Mouse (Mus musculus) cerebellum, adult 11-12 months (tissue): ENCODE measurements around the gene Rapgef4.

ENCODE experiments used
- DNase-seq: peaks from one replicate; pipeline ENCODE4 v3.0.0; 2022

Rapgef4 gene

DNA sequence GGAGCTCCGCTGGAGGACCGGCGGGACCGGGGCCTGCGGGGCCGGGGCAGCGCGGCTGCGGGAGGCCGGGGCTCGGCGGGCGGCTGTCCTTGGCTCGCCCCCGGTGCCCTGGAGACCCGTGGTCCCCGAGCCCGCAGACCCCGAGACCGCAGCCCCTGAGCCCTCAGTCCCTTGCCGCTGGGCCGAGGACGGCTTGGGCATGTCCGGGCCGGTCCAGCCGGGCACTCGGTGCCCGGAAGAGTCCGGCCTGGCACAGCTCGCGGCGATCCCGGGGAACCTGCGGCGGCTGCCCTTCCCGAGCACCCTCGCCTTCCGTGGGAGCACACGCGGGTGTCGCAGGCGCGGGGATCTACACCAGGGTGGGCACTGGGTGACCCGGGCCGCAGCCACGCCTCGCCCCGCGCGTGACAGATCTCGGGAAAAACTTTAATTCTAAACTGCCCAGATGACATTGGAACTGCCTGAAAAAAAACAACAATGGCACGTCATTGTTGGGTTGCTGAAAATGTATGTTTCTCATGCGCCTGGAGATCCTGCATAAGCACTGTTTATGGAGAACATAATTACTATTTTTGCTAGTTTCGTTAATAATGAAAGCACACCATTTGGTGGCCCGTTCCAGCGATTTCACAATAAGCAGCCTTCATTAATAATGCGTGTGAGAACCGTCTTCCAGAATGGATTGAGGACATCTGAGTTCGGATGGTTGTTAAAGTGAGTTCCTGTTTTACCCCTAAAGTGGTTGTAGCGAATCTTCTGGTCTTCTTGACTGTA, 305.0 kb downstream of the Rapgef4 start:
- peak; percentile 18 for DNase-seq

DNA sequence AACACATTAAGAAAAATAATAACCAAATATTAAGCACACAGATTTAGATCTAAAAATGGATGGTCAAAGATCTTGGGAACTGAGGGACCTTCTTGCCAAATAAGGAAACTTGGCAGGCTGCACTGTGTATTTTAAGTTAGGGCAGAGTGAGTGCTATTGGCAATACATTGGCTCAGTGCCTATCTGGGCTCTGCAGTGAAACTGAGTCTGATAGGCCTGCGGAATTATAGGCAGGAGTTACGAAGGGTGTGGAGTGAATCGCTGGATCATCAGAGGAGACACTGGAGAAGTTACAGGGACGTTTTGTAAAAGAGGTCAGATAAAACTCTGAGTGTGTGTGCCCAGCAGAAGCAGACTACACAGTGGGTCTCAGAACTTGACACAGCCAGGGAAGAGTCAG, 306.1 kb downstream of the Rapgef4 start:
- DNase-seq = no peak

GRCm38 (mm10) chr2:72288932-72289534, 308.0 kb downstream of the Rapgef4 start:
- no peak for DNase-seq

DNA sequence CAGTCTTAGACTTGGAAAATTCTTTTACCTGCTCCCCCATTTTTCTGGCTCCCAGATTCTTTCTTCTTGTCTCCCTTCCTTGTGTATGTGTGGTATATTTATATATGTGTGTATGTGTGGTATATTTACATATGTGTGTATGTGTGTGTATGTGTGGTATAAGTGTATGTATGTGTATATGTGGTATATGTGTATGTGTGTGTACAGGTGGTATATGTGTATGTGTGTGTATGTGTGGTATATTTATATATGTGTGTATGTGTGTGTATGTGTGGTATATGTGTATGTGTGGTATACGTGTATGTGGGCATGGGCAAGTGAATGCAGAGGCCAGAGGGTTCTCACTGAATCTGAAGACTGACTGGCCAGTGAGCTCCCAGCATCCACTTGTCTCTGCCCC, 310.1 kb downstream of the Rapgef4 start:
- no peak for DNase-seq

DNA sequence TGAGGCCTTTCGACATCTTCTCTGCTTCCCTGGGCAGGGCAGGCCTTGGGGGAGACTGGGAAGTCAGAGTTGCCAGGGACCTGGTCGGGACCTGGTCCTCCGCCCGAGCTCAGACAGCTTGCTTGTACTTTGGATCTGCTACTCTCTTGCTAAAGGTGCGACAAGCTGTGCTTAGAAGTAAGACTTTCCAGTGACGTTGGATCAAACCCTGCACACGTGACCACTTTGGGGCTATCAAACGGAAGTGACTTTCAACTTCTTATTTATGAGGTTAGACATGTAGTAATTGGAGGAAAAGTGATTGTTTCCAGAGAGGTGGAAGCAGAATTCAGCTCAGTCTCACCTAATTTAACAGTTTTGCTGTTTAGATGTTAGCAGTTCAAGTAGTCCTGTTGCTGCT, 311.5 kb downstream of the Rapgef4 start:
- DNase-seq = no peak

DNA sequence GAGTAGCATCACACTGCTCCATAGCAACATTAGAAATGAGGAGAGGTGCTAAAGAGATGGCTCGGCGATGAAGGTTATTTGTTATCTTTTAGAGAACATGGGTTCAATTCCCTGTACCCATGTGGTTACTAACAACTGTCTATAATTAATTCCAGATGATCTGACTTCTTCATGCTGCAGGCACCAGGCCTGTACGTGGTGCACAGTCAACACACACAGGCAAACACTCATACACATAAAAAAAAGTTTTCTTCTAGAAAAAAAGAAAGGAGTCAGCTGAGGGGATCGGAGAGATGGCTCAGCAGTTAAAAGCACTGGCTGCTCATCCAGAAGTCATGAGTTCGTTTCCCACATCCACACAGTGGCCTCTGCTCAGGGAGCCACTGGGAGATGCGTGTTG, 314.0 kb downstream of the Rapgef4 start:
- no peak for DNase-seq

GRCm38 (mm10) chr2:72296984-72297715, 316.1 kb downstream of the Rapgef4 start:
- no peak for DNase-seq

DNA sequence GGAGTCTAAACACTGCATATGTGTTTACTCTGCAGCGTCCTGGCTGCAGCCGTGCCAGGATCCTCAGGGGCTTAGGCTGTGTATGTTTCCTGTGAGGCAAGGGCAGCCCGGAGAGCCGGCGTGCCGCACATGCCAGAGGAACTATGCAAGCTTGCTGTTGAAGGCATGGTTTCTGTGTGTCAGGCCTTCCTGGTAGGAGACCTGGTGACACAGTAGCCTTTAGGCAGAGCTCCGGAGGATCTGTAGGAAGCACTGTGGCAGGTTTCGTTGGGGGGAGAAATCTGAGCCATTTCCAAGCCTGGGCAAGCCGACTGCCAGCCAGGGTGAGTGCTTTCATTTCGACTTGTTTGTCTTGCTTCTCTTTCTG, 316.7 kb downstream of the Rapgef4 start:
- DNase-seq = no peak

DNA sequence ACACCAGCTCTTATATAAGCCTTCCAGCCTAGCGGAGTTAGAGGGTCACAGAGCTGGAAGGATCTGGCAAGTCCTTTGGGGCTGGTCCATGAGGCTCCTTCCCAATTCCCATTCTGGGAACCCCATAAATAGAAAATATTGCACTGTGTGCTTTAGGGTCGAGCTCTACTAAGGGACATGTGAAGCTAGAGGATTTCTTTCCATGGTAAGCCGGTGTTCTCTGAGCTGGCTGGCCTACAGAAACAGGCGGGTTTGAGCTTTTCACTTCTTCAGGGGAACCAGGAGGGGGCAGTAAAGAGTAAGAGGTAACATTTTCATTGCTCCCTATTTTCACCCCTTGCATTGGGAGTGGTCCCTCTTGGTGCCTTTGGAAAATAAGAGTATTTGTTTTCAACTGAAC, 317.4 kb downstream of the Rapgef4 start:
- no peak for DNase-seq

GRCm38 (mm10) chr2:72301194-72301916, 320.3 kb downstream of the Rapgef4 start:
- no peak for DNase-seq

- no peak for DNase-seq
Observed at GRCm38 (mm10) chr2:72305738-72306137, 324.7 kb downstream of the Rapgef4 start.
